Mouse (Mus musculus): ENCODE measurements at regions not wholly inside any gene's neighbourhood (a gene's known extent, or its start where the extent isn't known, plus 50 kb on each side); places are given as distances from the start of the nearest gene placed in this dataset.

GRCm38 (mm10) chr10:37291639-37292495 lies 153.1 kb upstream of the Marcks start:
- no peak overlapping the region for H3K4me2 ChIP-seq

GRCm38 (mm10) chr10:37289964-37290704 lies 151.4 kb upstream of the Marcks start:
- Histone ChIP-seq H3K9me3 (no peaks in the 10 kb centered on the region), H3K4me3 (no peak overlapping the region), H3K4me1 (replicated peaks) (no peaks in the 10 kb centered on the region), H3K27ac (replicated peaks) (no peak overlapping the region), H3K9ac (no peak overlapping the region), H3K4me2 (no peak overlapping the region), H3K27me3 (no peaks in the 10 kb centered on the region), H3K36me3 (no peaks in the 10 kb centered on the region)
- ATAC-seq (ENCODE audit: low FRiP score, low read depth) = no peak
- 94% methylated on average over 3 of the region's 3 CpGs for WGBS

More at GRCm38 (mm10) chr10:37291639-37292495, 153.1 kb upstream of the Marcks start:
- Histone ChIP-seq H3K9me3 (no peaks in the 10 kb centered on the region), H3K9ac (no peak overlapping the region), H3K27ac (replicated peaks) (no peak overlapping the region), H3K4me3 (no peak overlapping the region), H3K4me1 (replicated peaks) (no peaks in the 10 kb centered on the region), H3K36me3 (no peaks in the 10 kb centered on the region), H3K27me3 (no peaks in the 10 kb centered on the region)
- WGBS = 93% methylated on average over 2 of the region's 2 CpGs
- no peak for ATAC-seq (ENCODE audit: low FRiP score, low read depth)

- no peaks in the 10 kb centered on the region for H3K9me3 ChIP-seq
- ATAC-seq (ENCODE audit: low FRiP score, low read depth) = no peak
- H3K36me3 ChIP-seq = no peaks in the 10 kb centered on the region
- no peaks in the 10 kb centered on the region for H3K27me3 ChIP-seq
- H3K9ac ChIP-seq = no peak overlapping the region
- H3K4me2 ChIP-seq = no peak overlapping the region
- no peaks in the 10 kb centered on the region for H3K4me1 ChIP-seq (replicated peaks)
- 70% methylated on average over 5 of the region's 5 CpGs for WGBS
- H3K27ac ChIP-seq (replicated peaks) = no peak overlapping the region
- H3K4me3 ChIP-seq = no peak overlapping the region
Measured at GRCm38 (mm10) chr10:37286305-37286704, 147.6 kb upstream of the Marcks start.

- Histone ChIP-seq H3K4me2 (no peak overlapping the region), H3K4me3 (no peak overlapping the region), H3K27ac (replicated peaks) (no peak overlapping the region), H3K27me3 (no peaks in the 10 kb centered on the region), H3K9me3 (no peaks in the 10 kb centered on the region), H3K36me3 (no peaks in the 10 kb centered on the region), H3K4me1 (replicated peaks) (no peaks in the 10 kb centered on the region), H3K9ac (no peak overlapping the region)
- ATAC-seq (ENCODE audit: low FRiP score, low read depth) = no peak
Measured at GRCm38 (mm10) chr10:37282951-37283350, 144.2 kb upstream of the Marcks start.

- Histone ChIP-seq H3K9ac (no peak overlapping the region), H3K4me3 (no peak overlapping the region), H3K27ac (replicated peaks) (no peak overlapping the region), H3K4me1 (replicated peaks) (no peaks in the 10 kb centered on the region), H3K27me3 (no peaks in the 10 kb centered on the region), H3K4me2 (no peak overlapping the region), H3K9me3 (no peaks in the 10 kb centered on the region), H3K36me3 (no peaks in the 10 kb centered on the region)
- no peak for ATAC-seq (ENCODE audit: low FRiP score, low read depth)
- WGBS = 95% methylated on average over 4 of the region's 4 CpGs
Measured at GRCm38 (mm10) chr10:37280823-37281222, 142.1 kb upstream of the Marcks start.

- no peaks in the 10 kb centered on the region for H3K27me3 ChIP-seq
- H3K4me2 ChIP-seq = no peak overlapping the region
- H3K9me3 ChIP-seq = no peaks in the 10 kb centered on the region
- no peak overlapping the region for H3K4me3 ChIP-seq
- no peak overlapping the region for H3K27ac ChIP-seq (replicated peaks)
- WGBS = 93% methylated on average over 6 of the region's 6 CpGs
- ATAC-seq (ENCODE audit: low FRiP score, low read depth) = no peak
- H3K4me1 ChIP-seq (replicated peaks) = no peaks in the 10 kb centered on the region
- H3K36me3 ChIP-seq = no peaks in the 10 kb centered on the region
- H3K9ac ChIP-seq = no peak overlapping the region
Measured at GRCm38 (mm10) chr10:37280150-37280820, 141.6 kb upstream of the Marcks start.

GRCm38 (mm10) chr10:37279316-37279715 lies 140.6 kb upstream of the Marcks start:
- Histone ChIP-seq H3K9me3 (no peaks in the 10 kb centered on the region), H3K27ac (replicated peaks) (no peak overlapping the region), H3K4me2 (no peak overlapping the region), H3K27me3 (no peaks in the 10 kb centered on the region), H3K4me1 (replicated peaks) (no peaks in the 10 kb centered on the region), H3K9ac (no peak overlapping the region), H3K4me3 (no peak overlapping the region), H3K36me3 (no peaks in the 10 kb centered on the region)
- ATAC-seq (ENCODE audit: low FRiP score, low read depth) = no peak
- 62% methylated on average over 1 of the region's 1 CpGs for WGBS

GRCm38 (mm10) chr10:37275857-37276256 lies 137.1 kb upstream of the Marcks start:
- H3K27me3 ChIP-seq = no peaks in the 10 kb centered on the region
- H3K4me3 ChIP-seq = no peak overlapping the region
- H3K9ac ChIP-seq = no peak overlapping the region
- H3K36me3 ChIP-seq = no peaks in the 10 kb centered on the region
- H3K9me3 ChIP-seq = no peaks in the 10 kb centered on the region
- H3K27ac ChIP-seq (replicated peaks) = no peak overlapping the region
- ATAC-seq (ENCODE audit: low FRiP score, low read depth) = no peak
- H3K4me2 ChIP-seq = no peak overlapping the region
- no peaks in the 10 kb centered on the region for H3K4me1 ChIP-seq (replicated peaks)
- WGBS = 87% methylated on average over 1 of the region's 1 CpGs

GRCm38 (mm10) chr10:37275271-37275670 lies 136.6 kb upstream of the Marcks start:
- Histone ChIP-seq H3K27ac (replicated peaks) (no peak overlapping the region), H3K9ac (no peak overlapping the region), H3K4me1 (replicated peaks) (0 out of 2 replicates have a peak, but pooled peaks cover 2% of the 10 kb centered on the region), H3K27me3 (no peaks in the 10 kb centered on the region), H3K36me3 (no peaks in the 10 kb centered on the region), H3K9me3 (no peaks in the 10 kb centered on the region), H3K4me2 (no peak overlapping the region), H3K4me3 (no peak overlapping the region)
- WGBS = 56% methylated on average over 7 of the region's 7 CpGs
- no peak for ATAC-seq (ENCODE audit: low FRiP score, low read depth)

GRCm38 (mm10) chr10:37271967-37272366 lies 133.2 kb upstream of the Marcks start:
- Histone ChIP-seq H3K27ac (replicated peaks) (no peak overlapping the region), H3K9me3 (no peaks in the 10 kb centered on the region), H3K4me3 (no peak overlapping the region), H3K4me2 (no peak overlapping the region), H3K27me3 (no peaks in the 10 kb centered on the region), H3K4me1 (replicated peaks) (0 out of 2 replicates have a peak, but pooled peaks cover 2% of the 10 kb centered on the region), H3K36me3 (no peaks in the 10 kb centered on the region), H3K9ac (no peak overlapping the region)
- WGBS = 83% methylated on average over 1 of the region's 1 CpGs
- ATAC-seq (ENCODE audit: low FRiP score, low read depth) = no peak

GRCm38 (mm10) chr10:37270236-37271000 lies 131.7 kb upstream of the Marcks start:
- Histone ChIP-seq H3K9me3 (no peaks in the 10 kb centered on the region), H3K4me2 (no peak overlapping the region), H3K36me3 (no peaks in the 10 kb centered on the region), H3K9ac (no peak overlapping the region), H3K4me1 (replicated peaks) (0 out of 2 replicates have a peak, but pooled peaks cover 2% of the 10 kb centered on the region), H3K27me3 (no peaks in the 10 kb centered on the region), H3K4me3 (no peak overlapping the region), H3K27ac (replicated peaks) (no peak overlapping the region)
- ATAC-seq (ENCODE audit: low FRiP score, low read depth) = no peak
- WGBS = 69% methylated on average over 10 of the region's 10 CpGs
